Mouse (Mus musculus) stomach, embryonic 16.5 days (tissue): Measurements from ENCODE around the gene Rbbp5. TPM values are rescaled to one million over a fixed set of nuclear protein-coding genes. Genes with fewer than 3 reads are reported as not detected.
A peak's percentile ranks its signal among the peaks of the same experiment; 100 is the strongest.
"Not testable (repeated sequence)": the region's sequence is repeated elsewhere in the genome, so short reads cannot be mapped to it uniquely, and the experiment has no call there.

Source experiments
- ATAC-seq: fragments of 200-750 bp; cut with Nextera tagmentation; 2 replicates; pipeline ENCODE4 v1.8.0; 2017; ENCODE audit warnings: moderate number of reproducible peaks, moderate TSS enrichment; ENCODE audit not compliant: insufficient read depth, low FRiP score
- H3K27ac ChIP-seq: fragments of 300-500 bp; sonication (generic); 2 replicates; pipeline ENCODE4 v1.5.1; 2014; ENCODE audit warnings: low read length
- H3K27me3 ChIP-seq: fragments of 300-500 bp; sonication (generic); 2 replicates; pipeline ENCODE4 v1.6.1; 2014; ENCODE audit warnings: low read length, control low read depth, mixed read lengths; ENCODE audit not compliant: control insufficient read depth, insufficient read depth
- H3K36me3 ChIP-seq: fragments of 300-500 bp; sonication (generic); 2 replicates; pipeline ENCODE4 v1.6.1; 2014; ENCODE audit warnings: low read length; ENCODE audit not compliant: control insufficient read depth, insufficient read depth
- H3K4me1 ChIP-seq: fragments of 300-500 bp; sonication (generic); 2 replicates; pipeline ENCODE4 v1.6.1; 2014; ENCODE audit warnings: low read length, control low read depth, mixed read lengths; ENCODE audit not compliant: control insufficient read depth, insufficient read depth
- H3K4me2 ChIP-seq: fragments of 300-500 bp; sonication (generic); 2 replicates; pipeline ENCODE4 v1.6.1; 2014; ENCODE audit warnings: low read depth, low read length, mixed read lengths
- H3K4me3 ChIP-seq: fragments of 300-500 bp; sonication (generic); replicated peaks from 2 replicates; pipeline ENCODE4 v1.5.1; 2014; ENCODE audit warnings: mild to moderate bottlenecking, low read length
- H3K9ac ChIP-seq: fragments of 300-500 bp; sonication (generic); 2 replicates; pipeline ENCODE4 v1.6.1; 2014; ENCODE audit warnings: low read length
- H3K9me3 ChIP-seq: fragments of 300-500 bp; sonication (generic); replicated peaks from 2 replicates; pipeline ENCODE4 v1.6.1; 2016; ENCODE audit warnings: low read length, control low read depth; ENCODE audit not compliant: control insufficient read depth
- WGBS: fragments of 180-500 bp; shearing (Covaris S2); extraction: QIAGEN DNeasy Blood & Tissue Kit; methylation state at CpG from one replicate; pipeline ENCODE4 v1.1.7; 2014; 5-methylcytosine and 5-hydroxymethylcytosine counted together
- polyA plus RNA-seq: library from polyadenylated mRNA; unstranded; fragments of >200 nt; fragmentation: Nextera tagmentation; extraction: Ambion mirVana; gene quantifications from 2 replicates; pipeline ENCODE4 v1.2.1, GENCODE M21; 2015

Rbbp5 gene
- polyA plus RNA-seq, 1 experiment from 2014 or later, result 39.6 TPM

DNA sequence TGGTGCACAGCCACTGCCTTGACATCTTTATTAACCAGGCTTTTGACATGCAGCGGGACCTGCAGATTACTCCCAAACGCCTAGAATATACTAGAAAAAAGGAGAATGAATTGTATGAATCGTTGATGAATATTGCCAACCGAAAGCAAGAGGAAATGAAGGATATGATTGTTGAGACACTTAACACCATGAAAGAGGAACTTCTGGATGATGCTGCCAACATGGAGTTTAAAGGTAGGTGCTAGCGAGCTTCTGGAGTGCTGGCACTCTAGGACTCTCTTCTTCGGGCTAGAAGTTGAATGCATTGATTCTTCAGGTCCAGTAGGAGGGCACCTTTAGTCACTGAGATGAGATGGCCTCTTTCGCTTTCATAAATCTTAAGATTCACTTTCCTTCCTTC lies 27.4 kb upstream of the Rbbp5 start:
- 0 out of 2 replicates have a peak, but pooled peaks cover 18% of the 10 kb centered on the region for H3K36me3 ChIP-seq
- no peaks in the 10 kb centered on the region for H3K4me1 ChIP-seq
- H3K9ac ChIP-seq, result no peak overlapping the region
- H3K27me3 ChIP-seq, result no peaks in the 10 kb centered on the region
- H3K4me3 ChIP-seq, result no peak overlapping the region
- H3K4me2 ChIP-seq, result no peak overlapping the region
- no peak for ATAC-seq
- no peaks in the 10 kb centered on the region for H3K9me3 ChIP-seq
- WGBS, result 89% methylated on average over 7 of the region's 7 CpGs
- H3K27ac ChIP-seq, result no peak overlapping the region

DNA sequence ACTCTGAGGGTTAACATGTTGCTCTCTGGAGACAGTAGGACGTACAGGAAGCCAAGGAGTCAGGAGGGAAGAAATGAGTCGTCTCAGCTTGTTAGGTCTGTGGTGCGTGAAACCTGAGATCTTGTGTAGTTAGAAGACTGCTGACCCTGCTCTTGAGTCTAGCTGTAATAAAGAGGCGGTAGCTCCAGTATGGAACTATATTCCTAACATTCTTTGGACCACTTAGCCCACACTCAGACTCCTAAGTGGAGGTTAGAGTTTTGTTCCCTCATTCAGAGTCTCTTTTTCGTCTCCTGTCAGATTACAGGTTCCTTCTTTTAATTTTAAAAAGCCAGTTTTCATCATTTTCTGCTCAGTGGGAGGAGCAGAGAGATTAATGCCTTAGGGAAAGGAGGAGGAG lies 12.5 kb upstream of the Rbbp5 start:
- no peak overlapping the region for H3K4me3 ChIP-seq
- no peak overlapping the region for H3K9ac ChIP-seq
- no peaks in the 10 kb centered on the region for H3K4me1 ChIP-seq
- H3K9me3 ChIP-seq, result no peaks in the 10 kb centered on the region
- H3K36me3 ChIP-seq, result peaks cover 16% of the 10 kb centered on the region
- H3K27me3 ChIP-seq, result no peaks in the 10 kb centered on the region
- no peak overlapping the region for H3K27ac ChIP-seq
- ATAC-seq, result no peak
- no peak overlapping the region for H3K4me2 ChIP-seq
- 69% methylated on average over 5 of the region's 5 CpGs for WGBS

- Histone ChIP-seq H3K4me2 (no peak overlapping the region), H3K9me3 (no peaks in the 10 kb centered on the region), H3K4me3 (no peak overlapping the region), H3K4me1 (no peaks in the 10 kb centered on the region), H3K27ac (no peak overlapping the region), H3K9ac (no peak overlapping the region), H3K36me3 (peaks cover 5% of the 10 kb centered on the region; the same call in 1 of the 2 replicates), H3K27me3 (no peaks in the 10 kb centered on the region)
- ATAC-seq, result no peak; the same call in 1 of the 2 replicates
Observed at GRCm38 (mm10) chr1:132468926-132469325, 8.2 kb upstream of the Rbbp5 start.

GRCm38 (mm10) chr1:132469519-132469918 lies 7.6 kb upstream of the Rbbp5 start:
- Histone ChIP-seq H3K27me3 (no peaks in the 10 kb centered on the region), H3K9me3 (no peaks in the 10 kb centered on the region), H3K27ac (no peak overlapping the region), H3K36me3 (no peaks in the 10 kb centered on the region), H3K4me1 (no peaks in the 10 kb centered on the region), H3K4me2 (no peak overlapping the region), H3K9ac (no peak overlapping the region), H3K4me3 (no peak overlapping the region)
- WGBS, result 86% methylated on average over 7 of the region's 7 CpGs
- ATAC-seq, result no peak

DNA sequence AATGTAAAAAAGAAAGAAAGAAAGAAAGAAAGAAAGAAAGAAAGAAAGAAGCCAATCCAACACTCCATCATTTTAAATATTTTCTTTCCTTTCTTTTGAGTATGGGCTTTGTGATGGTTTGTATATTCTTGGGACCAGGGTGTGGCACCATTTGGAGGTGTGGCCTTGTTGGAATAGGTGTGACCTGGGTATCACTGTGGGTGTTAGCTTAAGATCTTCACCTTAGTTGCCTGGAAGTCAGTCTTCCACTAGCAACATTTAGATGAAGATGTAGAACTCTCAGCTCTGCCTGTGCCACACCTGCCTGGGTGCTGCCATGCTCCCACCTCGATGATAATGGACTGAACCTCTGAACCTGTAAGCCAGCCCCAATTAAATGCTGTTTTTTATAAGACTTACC lies 7.1 kb upstream of the Rbbp5 start:
- 85% methylated on average over 1 of the region's 1 CpGs for WGBS

DNA sequence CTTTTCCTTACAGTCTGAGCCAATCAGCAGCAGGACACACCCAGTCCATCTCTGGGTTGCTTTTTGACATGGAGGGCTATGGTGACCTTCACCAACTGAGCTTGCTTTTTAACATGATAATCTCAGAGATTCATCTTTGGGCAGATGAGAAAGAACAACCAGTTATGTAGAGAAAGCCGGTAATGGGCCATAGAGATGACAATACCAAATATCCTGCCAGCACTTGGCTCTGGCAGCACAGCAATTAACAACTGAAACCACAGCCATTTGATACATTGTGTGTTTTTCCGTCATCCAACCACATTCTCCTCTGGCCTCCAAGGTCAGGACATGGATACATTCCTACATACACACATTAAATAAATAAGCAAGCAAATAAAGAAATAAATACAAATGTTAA lies 6.1 kb upstream of the Rbbp5 start:
- H3K27ac ChIP-seq, result no peak overlapping the region
- H3K27me3 ChIP-seq, result no peaks in the 10 kb centered on the region
- no peak overlapping the region for H3K4me2 ChIP-seq
- H3K36me3 ChIP-seq, result no peaks in the 10 kb centered on the region
- H3K4me1 ChIP-seq, result no peaks in the 10 kb centered on the region
- no peaks in the 10 kb centered on the region for H3K9me3 ChIP-seq
- H3K4me3 ChIP-seq, result no peak overlapping the region
- WGBS, result 84% methylated on average over 2 of the region's 2 CpGs
- no peak overlapping the region for H3K9ac ChIP-seq
- ATAC-seq, result no peak

More for the DNA sequence above, 7.1 kb upstream of the Rbbp5 start:
- not testable (repeated sequence) for H3K36me3 ChIP-seq, H3K9ac ChIP-seq, H3K4me2 ChIP-seq, H3K4me1 ChIP-seq, H3K27me3 ChIP-seq, ATAC-seq, H3K9me3 ChIP-seq, H3K4me3 ChIP-seq, H3K27ac ChIP-seq

GRCm38 (mm10) chr1:132471499-132471898 lies 5.7 kb upstream of the Rbbp5 start:
- no peaks in the 10 kb centered on the region for H3K4me1 ChIP-seq
- H3K27ac ChIP-seq, result no peak overlapping the region
- H3K4me3 ChIP-seq, result no peak overlapping the region
- no peaks in the 10 kb centered on the region for H3K36me3 ChIP-seq
- no peak overlapping the region for H3K4me2 ChIP-seq
- H3K27me3 ChIP-seq, result no peaks in the 10 kb centered on the region
- WGBS, result 86% methylated on average over 5 of the region's 5 CpGs
- H3K9ac ChIP-seq, result no peak overlapping the region
- H3K9me3 ChIP-seq, result no peaks in the 10 kb centered on the region
- no peak for ATAC-seq

DNA sequence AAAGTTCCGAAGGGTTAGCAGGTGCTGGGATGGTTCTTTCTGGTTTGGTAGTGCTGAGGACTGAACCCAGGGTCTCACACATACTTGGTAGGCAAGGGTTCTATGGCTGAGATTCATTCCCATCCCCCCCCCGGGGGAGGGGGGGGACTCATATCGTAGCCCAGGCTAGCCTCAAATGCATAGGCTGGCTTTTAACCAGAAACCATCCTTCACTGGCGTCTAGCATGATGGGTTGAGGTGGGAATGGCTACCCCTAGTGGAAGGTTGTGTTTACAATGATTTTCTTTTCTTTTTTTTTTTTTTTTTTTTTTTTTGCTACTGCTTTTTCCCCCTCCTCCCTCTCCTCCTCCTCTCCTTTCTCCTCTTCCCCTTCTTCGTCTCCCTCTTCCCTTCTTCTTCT lies 4.6 kb upstream of the Rbbp5 start:
- Histone ChIP-seq H3K27me3 (no peaks in the 10 kb centered on the region), H3K4me1 (no peaks in the 10 kb centered on the region), H3K36me3 (no peaks in the 10 kb centered on the region), H3K4me2 (no peak overlapping the region), H3K27ac (no peak overlapping the region), H3K9me3 (no peaks in the 10 kb centered on the region), H3K9ac (no peak overlapping the region), H3K4me3 (no peak overlapping the region)
- 47% methylated on average over 5 of the region's 5 CpGs for WGBS
- ATAC-seq, result no peak

GRCm38 (mm10) chr1:132474496-132474895 lies 2.7 kb upstream of the Rbbp5 start:
- WGBS, result 78% methylated on average over 1 of the region's 1 CpGs
- Histone ChIP-seq H3K4me2 (no peak overlapping the region), H3K9me3 (no peaks in the 10 kb centered on the region), H3K9ac (no peak overlapping the region), H3K4me3 (no peak overlapping the region), H3K27ac (no peak overlapping the region), H3K4me1 (peaks cover 9% of the 10 kb centered on the region), H3K36me3 (no peaks in the 10 kb centered on the region), H3K27me3 (no peaks in the 10 kb centered on the region)
- ATAC-seq, result no peak

GRCm38 (mm10) chr1:132476575-132476927 lies 614 bp upstream of the Rbbp5 start:
- Histone ChIP-seq H3K4me3 (peak overlapping the region; percentile 92), H3K27ac (peak overlapping the region; percentile 42; the same call in 1 of the 2 replicates), H3K27me3 (no peaks in the 10 kb centered on the region), H3K4me2 (peak overlapping the region; percentile 68), H3K4me1 (peaks cover 9% of the 10 kb centered on the region), H3K9ac (peak overlapping the region; percentile 88), H3K9me3 (no peaks in the 10 kb centered on the region), H3K36me3 (no peaks in the 10 kb centered on the region)
- 2% methylated on average over 9 of the region's 9 CpGs for WGBS
- ATAC-seq, result peak; percentile 54; the same call in 1 of the 2 replicates
